Mouse (Mus musculus): ENCODE results near the gene Rpl37. TPM values are rescaled to one million over a fixed set of nuclear protein-coding genes. Genes with fewer than 3 reads are reported as not detected.

Rpl37 gene
- polyA plus RNA-seq (2017; shearing (Covaris generic)), result 1,000 to 10,000 TPM; 1,603 to 2,725 TPM

- ATAC-seq, result peak; percentile 92
Observed at GRCm38 (mm10) chr15:5116270-5117030, at the start of gene Rpl37. TSS of gene Rpl37 (plus strand) at chr15:5116645.

DNA sequence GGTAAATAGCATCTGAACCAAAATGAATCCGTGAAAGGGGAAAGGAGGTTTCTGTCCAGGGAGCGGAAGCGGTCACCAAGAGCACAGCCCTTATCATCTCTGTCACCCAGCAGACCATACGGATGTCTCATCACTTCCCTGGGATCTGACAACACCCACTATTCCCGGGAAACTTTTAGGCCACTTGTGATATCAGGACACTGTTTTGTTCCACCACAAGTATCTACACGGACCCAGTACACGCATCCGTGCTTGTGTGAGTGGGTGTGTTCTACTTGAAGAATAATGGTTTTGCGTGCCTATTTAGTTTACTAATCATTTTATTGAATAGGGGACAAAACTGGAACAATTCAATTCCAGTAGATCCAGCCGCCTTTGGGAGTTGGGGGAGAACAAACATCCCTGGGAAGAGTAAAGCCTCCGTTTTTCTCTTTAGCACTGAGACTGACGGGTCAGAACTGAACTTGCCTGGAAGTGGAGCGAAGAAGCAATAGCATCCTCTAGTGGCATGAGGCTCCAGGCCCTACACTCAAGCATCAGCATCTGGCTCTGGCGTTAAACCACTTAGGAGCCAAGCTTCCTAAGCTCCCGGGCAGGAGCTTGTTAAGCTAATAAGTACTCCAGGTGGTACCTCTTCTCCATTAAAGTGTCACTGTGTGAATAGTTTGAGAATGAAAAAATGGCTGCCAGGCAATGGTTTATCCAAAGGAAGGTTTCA is 47.5 kb upstream of the Rpl37 start:
- no peak for ATAC-seq

GRCm38 (mm10) chr15:5081235-5081634 is 35.2 kb upstream of the Rpl37 start:
- ATAC-seq, result no peak

DNA sequence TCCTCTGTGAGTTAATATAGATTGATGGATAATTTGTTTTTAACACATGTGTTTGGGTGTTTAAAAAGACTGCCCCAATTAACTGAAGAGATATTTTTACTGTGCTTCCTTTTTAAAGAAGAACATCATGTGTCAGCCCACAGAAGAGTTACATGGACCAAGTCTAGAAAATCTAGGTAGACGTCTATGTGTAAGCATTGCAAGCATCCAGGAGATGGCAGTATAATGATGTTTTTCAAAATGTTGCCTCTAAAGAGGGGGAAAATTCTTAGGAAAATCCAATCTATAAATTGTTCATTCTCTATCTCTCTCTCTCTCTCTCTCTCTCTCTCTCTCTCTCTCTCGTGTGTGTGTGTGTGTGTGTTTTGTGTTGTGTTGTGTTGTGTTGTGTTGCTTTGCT is 30.3 kb upstream of the Rpl37 start:
- peak; percentile 82 for ATAC-seq

DNA sequence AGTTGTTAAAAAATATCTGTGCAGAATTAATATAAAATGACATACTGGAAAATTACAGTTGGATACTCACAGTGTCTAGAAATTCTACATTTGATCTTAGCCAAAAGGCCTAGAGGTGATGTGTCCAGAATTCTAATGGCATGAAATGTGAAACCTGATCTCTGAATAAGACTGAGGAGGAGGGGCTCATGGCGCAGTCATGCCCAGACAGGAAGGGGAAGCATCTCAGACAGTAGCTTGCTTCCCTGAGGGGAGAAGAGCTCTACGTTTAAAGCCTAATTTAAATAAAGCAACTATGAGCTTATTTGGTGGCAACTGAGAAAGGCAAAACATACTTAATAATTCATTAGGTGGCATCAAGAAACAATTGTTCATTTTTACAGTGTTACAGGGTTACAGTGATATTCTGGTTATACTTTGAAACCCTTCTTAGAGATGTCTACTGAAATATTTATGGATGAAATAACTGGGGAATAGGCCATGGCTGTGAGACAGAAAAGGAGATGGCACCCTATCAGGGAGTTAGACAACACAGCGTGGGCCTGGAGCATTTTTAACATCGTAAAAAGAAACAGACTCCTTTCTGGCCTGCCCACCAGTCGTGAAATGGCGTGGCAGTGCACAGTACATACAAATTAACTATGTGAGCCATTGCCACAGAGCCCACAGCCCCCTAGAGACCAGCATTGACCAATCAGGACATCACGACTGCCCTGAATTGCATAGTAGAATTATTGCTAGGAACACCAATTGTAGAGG is 27.4 kb upstream of the Rpl37 start:
- ATAC-seq, result peak; percentile 81

- ATAC-seq, result no peak
Observed at GRCm38 (mm10) chr15:5090131-5090530, 26.3 kb upstream of the Rpl37 start.

DNA sequence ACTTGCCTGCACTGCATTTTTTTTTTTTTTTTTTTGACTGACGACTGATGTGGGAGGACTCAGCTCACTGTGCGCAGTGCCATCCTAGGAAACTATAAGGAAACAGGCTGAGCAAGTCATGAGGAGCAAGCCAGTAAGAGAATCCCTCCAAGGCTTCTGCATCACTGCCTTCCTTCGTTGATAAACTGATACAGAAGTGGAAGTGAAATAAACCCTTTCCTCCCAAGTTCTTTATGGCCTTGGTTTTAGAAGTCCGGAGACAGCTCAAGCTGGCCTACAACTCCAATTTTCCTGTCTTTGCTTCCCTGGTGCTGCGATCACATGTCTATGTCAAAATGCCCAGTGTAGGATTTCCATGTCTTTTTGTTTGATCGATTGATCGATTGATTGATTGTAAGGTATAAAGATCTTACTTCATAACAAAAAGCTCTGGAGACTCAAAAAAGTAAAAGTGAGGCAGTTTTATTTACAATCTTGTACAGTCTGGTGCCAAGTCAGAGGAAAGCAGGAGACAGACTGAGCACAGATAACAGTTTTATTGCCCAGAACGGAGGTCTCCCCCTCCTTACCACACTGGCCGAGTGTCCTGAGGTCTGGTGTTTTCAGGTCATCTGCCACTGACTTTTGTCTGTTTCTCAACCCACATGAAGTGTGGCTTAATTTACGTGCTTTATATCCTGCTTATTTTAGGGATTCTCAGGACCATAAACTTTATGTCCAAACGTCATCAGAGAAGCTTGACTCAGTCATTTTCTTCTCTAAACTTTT is 20.7 kb upstream of the Rpl37 start:
- ATAC-seq, result no peak

DNA sequence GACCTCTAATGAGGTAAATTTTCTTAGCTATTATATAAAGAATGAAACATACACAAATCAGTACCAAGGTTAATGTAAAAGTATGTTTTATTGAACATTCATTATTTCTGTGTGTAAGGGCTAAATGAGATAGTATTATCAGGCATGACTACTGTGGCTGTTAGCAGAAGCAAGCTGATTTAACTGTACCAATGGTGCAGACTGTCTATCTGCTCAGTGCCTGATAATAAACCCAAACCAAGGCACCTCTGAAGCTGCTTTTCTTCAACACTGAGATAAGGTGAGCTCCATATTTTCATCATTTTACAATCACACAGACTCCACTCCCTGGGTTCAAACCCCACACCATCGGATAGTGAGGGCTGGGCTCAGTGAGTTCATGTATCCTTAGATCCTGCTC is 19.1 kb upstream of the Rpl37 start:
- no peak for ATAC-seq

GRCm38 (mm10) chr15:5102312-5102711 is 14.1 kb upstream of the Rpl37 start:
- no peak for ATAC-seq

- ATAC-seq, result no peak
Observed at GRCm38 (mm10) chr15:5105891-5106290, 10.6 kb upstream of the Rpl37 start.

DNA sequence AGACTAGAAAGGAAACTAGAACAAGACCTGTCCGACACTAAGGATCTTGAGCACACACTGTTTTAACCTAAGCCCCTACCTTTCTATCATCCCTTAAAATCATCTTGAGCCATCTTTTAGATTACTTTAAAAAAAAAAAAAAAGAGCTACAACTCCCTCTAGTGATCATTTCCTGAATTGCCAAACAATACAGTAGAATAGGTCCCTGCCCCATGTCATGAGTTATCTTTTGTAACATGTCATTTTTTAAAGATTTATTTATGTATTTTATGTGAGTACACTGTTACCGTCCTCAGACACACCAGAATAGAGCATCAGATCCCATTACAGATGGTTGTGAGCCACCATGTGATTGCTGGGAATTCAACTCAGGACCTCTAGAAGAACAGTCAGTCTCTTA is 10.2 kb upstream of the Rpl37 start:
- peak; percentile 45 for ATAC-seq

DNA sequence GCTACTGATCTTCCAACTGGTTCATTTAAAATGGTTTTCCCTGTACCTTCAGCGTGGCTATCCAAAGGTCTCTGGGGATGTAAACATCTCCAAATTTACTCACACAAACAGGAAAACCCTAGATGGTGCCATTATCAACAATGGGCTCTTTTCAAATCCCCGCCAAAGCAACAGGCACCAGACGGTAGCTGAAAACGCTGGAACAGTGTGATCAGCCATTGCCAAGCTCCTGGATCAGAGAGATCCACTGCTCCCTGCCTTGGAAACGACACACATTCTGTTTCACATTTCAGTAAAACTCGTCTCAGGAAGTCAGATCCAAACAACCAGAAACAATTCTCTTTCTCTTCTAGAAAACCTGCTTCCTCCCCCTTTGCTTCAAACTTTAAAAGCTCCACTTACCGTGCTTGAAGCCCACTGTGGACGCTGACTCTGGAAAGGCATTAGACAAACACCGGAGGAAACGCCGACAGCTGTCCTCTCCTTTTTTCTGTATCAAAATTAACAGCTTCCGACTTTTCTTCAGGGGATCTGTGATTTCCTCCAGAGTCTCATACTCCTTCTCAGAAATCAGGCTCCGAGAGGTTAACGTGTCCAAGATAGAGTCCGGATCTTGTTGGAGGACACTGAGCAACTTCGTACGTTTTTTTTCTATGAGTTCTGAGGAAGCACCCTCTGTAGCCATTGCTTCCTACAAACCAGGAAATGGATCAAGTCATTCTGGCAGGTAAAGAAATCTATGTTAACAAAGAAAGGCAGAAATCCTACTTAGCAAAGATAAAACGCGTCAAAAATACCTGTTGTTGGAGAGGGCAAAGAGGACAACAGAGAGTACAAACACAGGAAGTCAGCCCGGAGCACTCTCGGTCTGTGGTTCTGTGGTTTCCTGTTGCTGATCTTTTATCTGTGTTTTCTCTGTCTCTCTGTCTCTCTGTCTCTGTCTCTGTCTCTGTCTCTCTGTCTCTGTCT is 8.5 kb upstream of the Rpl37 start, which contains the start of gene Card6:
TSS of gene Card6 (minus strand) at position 854 of the 969 bp plus-strand sequence.
- ATAC-seq, result peak; percentile 90

GRCm38 (mm10) chr15:5108655-5109040 is 7.8 kb upstream of the Rpl37 start:
- ATAC-seq, result peak; percentile 29

DNA sequence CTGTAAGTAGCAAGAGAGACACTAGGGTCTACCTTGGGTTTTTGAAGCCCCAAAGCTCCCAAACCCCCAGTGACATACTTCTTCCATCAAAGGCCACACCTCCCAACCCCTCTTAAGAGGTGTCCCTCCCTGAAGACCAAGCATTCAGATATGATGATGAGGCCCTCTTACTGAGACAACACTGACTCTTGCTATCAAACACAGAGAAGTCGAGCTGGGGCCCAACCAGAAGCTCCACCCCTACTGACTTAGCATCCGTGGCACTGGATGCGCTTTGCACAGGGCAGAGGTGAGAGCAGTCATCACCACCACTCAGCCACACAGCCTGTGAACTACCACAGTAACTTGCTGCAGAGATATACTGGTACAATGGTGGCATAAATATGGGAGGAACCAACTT is 3.8 kb upstream of the Rpl37 start:
- no peak for ATAC-seq

- ATAC-seq, result no peak
Observed at GRCm38 (mm10) chr15:5115173-5115572, 1.3 kb upstream of the Rpl37 start.

DNA sequence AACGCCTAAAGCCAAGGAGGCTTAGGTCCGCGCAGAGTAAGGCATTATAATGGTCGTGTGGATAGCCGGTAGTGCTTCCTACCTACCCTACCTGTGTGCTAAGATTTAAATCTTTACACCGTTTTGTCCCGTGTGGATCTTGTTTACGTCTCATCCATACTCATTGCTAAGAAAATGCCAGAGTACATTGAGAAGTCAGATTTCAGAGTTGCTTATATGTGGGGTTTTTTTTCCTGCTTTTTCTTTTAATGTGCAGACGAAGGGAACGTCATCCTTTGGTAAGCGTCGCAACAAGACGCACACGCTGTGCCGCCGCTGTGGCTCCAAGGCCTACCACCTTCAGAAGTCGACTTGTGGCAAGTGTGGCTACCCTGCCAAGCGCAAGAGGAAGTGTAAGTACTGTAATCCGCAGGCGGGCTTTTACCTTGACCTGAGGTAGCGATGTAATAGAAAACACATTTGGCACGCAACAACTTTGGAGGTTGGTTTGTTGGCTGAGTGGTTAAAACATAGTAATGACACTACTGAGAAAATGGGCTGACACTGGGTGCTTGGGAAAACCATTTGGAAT is 671 bp downstream of the Rpl37 start:
- no peak for ATAC-seq

GRCm38 (mm10) chr15:5118626-5119025 is 2.2 kb downstream of the Rpl37 start:
- no peak for ATAC-seq

GRCm38 (mm10) chr15:5119192-5119591 is 2.7 kb downstream of the Rpl37 start:
- ATAC-seq, result no peak

- no peak for ATAC-seq
Observed at GRCm38 (mm10) chr15:5119707-5120106, 3.3 kb downstream of the Rpl37 start.

- ATAC-seq, result no peak
Observed at GRCm38 (mm10) chr15:5121535-5122313, 5.3 kb downstream of the Rpl37 start.
